Mouse (Mus musculus) embryonic facial prominence, embryonic 14.5 days (tissue): ENCODE data around the gene Tmem38b. TPM values are rescaled to one million over a fixed set of nuclear protein-coding genes. Genes with fewer than 3 reads are reported as not detected.
A peak's percentile ranks its signal among the peaks of the same experiment; 100 is the strongest.

Source experiments
- ATAC-seq: fragments of 200-750 bp; cut with Nextera tagmentation; 2 replicates; pipeline ENCODE4 v1.8.0; 2017; ENCODE audit warnings: low read depth, moderate number of reproducible peaks, moderate TSS enrichment
- DNase-seq: peaks from one replicate; pipeline ENCODE4 v3.0.0-alpha.2; 2015; ENCODE audit warnings: low spot score
- H3K27ac ChIP-seq: fragments of 300-500 bp; sonication (generic); replicated peaks from 2 replicates; pipeline ENCODE4 v1.5.1; 2014; ENCODE audit warnings: low read depth, mild to moderate bottlenecking, low read length, moderate library complexity
- H3K27me3 ChIP-seq: fragments of 300-500 bp; sonication (generic); replicated peaks from 2 replicates; pipeline ENCODE4 v1.6.1; 2014; ENCODE audit warnings: low read length; ENCODE audit not compliant: control insufficient read depth, insufficient read depth
- H3K36me3 ChIP-seq: fragments of 300-500 bp; sonication (generic); 2 replicates; pipeline ENCODE4 v1.6.1; 2014; ENCODE audit warnings: low read length, mixed read lengths; ENCODE audit not compliant: control insufficient read depth, insufficient read depth
- H3K4me1 ChIP-seq: fragments of 300-500 bp; sonication (generic); 2 replicates; pipeline ENCODE4 v1.6.1; 2014; ENCODE audit warnings: antibody characterized with exemption, low read length; ENCODE audit not compliant: control insufficient read depth, insufficient read depth
- H3K4me2 ChIP-seq: fragments of 300-500 bp; sonication (generic); 2 replicates; pipeline ENCODE4 v1.6.1; 2014; ENCODE audit warnings: low read depth, mild to moderate bottlenecking, low read length, moderate library complexity, mixed read lengths
- H3K4me3 ChIP-seq: fragments of 300-500 bp; sonication (generic); 2 replicates; pipeline ENCODE4 v1.5.1; 2014; ENCODE audit warnings: low read depth, mild to moderate bottlenecking, low read length
- H3K9ac ChIP-seq: fragments of 300-500 bp; sonication (generic); 2 replicates; pipeline ENCODE4 v1.6.1; 2014; ENCODE audit warnings: low read depth, mild to moderate bottlenecking, low read length, moderate library complexity, mixed read lengths
- H3K9me3 ChIP-seq: fragments of 300-500 bp; sonication (generic); 2 replicates; pipeline ENCODE4 v1.6.1; 2016; ENCODE audit warnings: low read length; ENCODE audit not compliant: control insufficient read depth
- WGBS: fragments of 180-500 bp; shearing (Covaris S2); extraction: QIAGEN DNeasy Blood & Tissue Kit; methylation state at CpG from one replicate; pipeline ENCODE4 v1.1.7; 2014; 5-methylcytosine and 5-hydroxymethylcytosine counted together
- polyA plus RNA-seq: library from polyadenylated mRNA; unstranded; fragments of >200 nt; fragmentation: Nextera tagmentation; extraction: Ambion mirVana; gene quantifications from 2 replicates; pipeline ENCODE4 v1.2.1, GENCODE M21; 2014

Tmem38b gene
- 16.3 and 17.8 TPM in 2 replicates for polyA plus RNA-seq

GRCm38 (mm10) chr4:53825821-53826605 is at the start of gene Tmem38b:
Gene Tmem38b, plus strand, starts transcription at chr4:53826045.
- H3K4me1 ChIP-seq, result 0 out of 2 replicates have a peak, but pooled peaks cover 12% of the 10 kb centered on the region
- 0% methylated on average over 39 of the region's 55 CpGs for WGBS
- H3K9me3 ChIP-seq, result no peaks in the 10 kb centered on the region
- peak; percentile 91 for ATAC-seq
- H3K9ac ChIP-seq, result peak within 1 kb of the TSS; percentile 86
- no peaks in the 10 kb centered on the region for H3K36me3 ChIP-seq
- DNase-seq, result peak; percentile 80
- H3K4me2 ChIP-seq, result peak within 1 kb of the TSS; percentile 71
- H3K4me3 ChIP-seq, result peak within 1 kb of the TSS; percentile 96
- no peak within 1 kb of the TSS for H3K27ac ChIP-seq
- no peaks in the 10 kb centered on the region for H3K27me3 ChIP-seq

- DNase-seq (no peak), ATAC-seq (no peak)
- H3K4me3 ChIP-seq, result no peak overlapping the region
- no peaks in the 10 kb centered on the region for H3K9me3 ChIP-seq
- peaks cover 10% of the 10 kb centered on the region for H3K4me1 ChIP-seq
- WGBS, result 66% methylated on average over 4 of the region's 4 CpGs
- no peak overlapping the region for H3K27ac ChIP-seq
- no peak overlapping the region for H3K9ac ChIP-seq
- peaks cover 14% of the 10 kb centered on the region for H3K27me3 ChIP-seq
- H3K36me3 ChIP-seq, result no peaks in the 10 kb centered on the region
- no peak overlapping the region for H3K4me2 ChIP-seq
These were observed 44.4 kb upstream of the Tmem38b start for GRCm38 (mm10) chr4:53781396-53781795.

GRCm38 (mm10) chr4:53782216-53783070 is 43.4 kb upstream of the Tmem38b start:
- ATAC-seq (peak; percentile 67), DNase-seq (no peak)
- Histone ChIP-seq H3K9me3 (no peaks in the 10 kb centered on the region), H3K4me2 (no peak overlapping the region), H3K27ac (no peak overlapping the region), H3K27me3 (peaks cover 6% of the 10 kb centered on the region; the same call in 1 of the 2 replicates), H3K4me3 (no peak overlapping the region), H3K36me3 (no peaks in the 10 kb centered on the region), H3K4me1 (peaks cover 10% of the 10 kb centered on the region), H3K9ac (no peak overlapping the region)
- WGBS, result 19% methylated on average over 14 of the region's 14 CpGs

- H3K27me3 ChIP-seq, result no peaks in the 10 kb centered on the region
- H3K36me3 ChIP-seq, result no peaks in the 10 kb centered on the region
- H3K4me3 ChIP-seq, result no peak overlapping the region
- H3K27ac ChIP-seq, result no peak overlapping the region
- WGBS, result 78% methylated on average over 15 of the region's 15 CpGs
- no peaks in the 10 kb centered on the region for H3K9me3 ChIP-seq
- H3K4me2 ChIP-seq, result no peak overlapping the region
- no peak for ATAC-seq
- H3K9ac ChIP-seq, result no peak overlapping the region
- no peak for DNase-seq
- no peaks in the 10 kb centered on the region for H3K4me1 ChIP-seq
These were observed 40.0 kb upstream of the Tmem38b start for GRCm38 (mm10) chr4:53785746-53786398.

GRCm38 (mm10) chr4:53786851-53787250 is 39.0 kb upstream of the Tmem38b start:
- DNase-seq, result no peak
- no peak for ATAC-seq
- H3K9me3 ChIP-seq, result no peaks in the 10 kb centered on the region
- no peak overlapping the region for H3K9ac ChIP-seq
- WGBS, result 77% methylated on average over 5 of the region's 5 CpGs
- H3K27ac ChIP-seq, result no peak overlapping the region
- H3K36me3 ChIP-seq, result no peaks in the 10 kb centered on the region
- no peaks in the 10 kb centered on the region for H3K27me3 ChIP-seq
- H3K4me1 ChIP-seq, result no peaks in the 10 kb centered on the region
- no peak overlapping the region for H3K4me3 ChIP-seq
- no peak overlapping the region for H3K4me2 ChIP-seq

GRCm38 (mm10) chr4:53789346-53789745 is 36.5 kb upstream of the Tmem38b start:
- no peak overlapping the region for H3K4me2 ChIP-seq
- no peak for DNase-seq
- WGBS, result 13% methylated on average over 4 of the region's 4 CpGs
- no peaks in the 10 kb centered on the region for H3K27me3 ChIP-seq
- no peaks in the 10 kb centered on the region for H3K9me3 ChIP-seq
- H3K4me3 ChIP-seq, result no peak overlapping the region
- H3K27ac ChIP-seq, result no peak overlapping the region
- no peak for ATAC-seq
- no peak overlapping the region for H3K9ac ChIP-seq
- no peaks in the 10 kb centered on the region for H3K36me3 ChIP-seq
- no peaks in the 10 kb centered on the region for H3K4me1 ChIP-seq

- H3K4me3 ChIP-seq, result no peak overlapping the region
- WGBS, result 83% methylated on average over 5 of the region's 5 CpGs
These were observed 31.4 kb upstream of the Tmem38b start for GRCm38 (mm10) chr4:53794257-53794966.

GRCm38 (mm10) chr4:53795086-53795485 is 30.8 kb upstream of the Tmem38b start:
- H3K4me1 ChIP-seq, result no peaks in the 10 kb centered on the region
- DNase-seq (no peak), ATAC-seq (no peak)
- no peaks in the 10 kb centered on the region for H3K36me3 ChIP-seq
- WGBS, result 50% methylated on average over 2 of the region's 2 CpGs
- no peak overlapping the region for H3K4me3 ChIP-seq
- no peaks in the 10 kb centered on the region for H3K9me3 ChIP-seq
- no peak overlapping the region for H3K4me2 ChIP-seq
- H3K9ac ChIP-seq, result no peak overlapping the region
- H3K27me3 ChIP-seq, result no peaks in the 10 kb centered on the region; the same call in 1 of the 2 replicates
- H3K27ac ChIP-seq, result no peak overlapping the region

More at GRCm38 (mm10) chr4:53794257-53794966, 31.4 kb upstream of the Tmem38b start:
- no peak overlapping the region for H3K4me2 ChIP-seq
- no peaks in the 10 kb centered on the region for H3K9me3 ChIP-seq
- H3K4me1 ChIP-seq, result no peaks in the 10 kb centered on the region
- no peak overlapping the region for H3K27ac ChIP-seq
- no peak for DNase-seq
- no peaks in the 10 kb centered on the region; the same call in 1 of the 2 replicates for H3K27me3 ChIP-seq
- ATAC-seq, result no peak
- no peak overlapping the region for H3K9ac ChIP-seq
- no peaks in the 10 kb centered on the region for H3K36me3 ChIP-seq
